Mouse (Mus musculus) ES-E14 (cell line): ENCODE measurements around the gene Rnf111. TPM values are rescaled to one million over a fixed set of nuclear protein-coding genes. Genes with fewer than 3 reads are reported as not detected.
"Not testable (repeated sequence)": the region's sequence is repeated elsewhere in the genome, so short reads cannot be mapped to it uniquely, and the experiment has no call there.

ENCODE experiments used
- DNase-seq: peaks from one replicate; pipeline ENCODE4 v3.0.0-alpha.2; 2013; ENCODE audit warnings: low read depth, low spot score
- H3K27ac ChIP-seq: 2 replicates; pipeline ENCODE4 v1.5.1; 2012; ENCODE audit warnings: low read depth, mild to moderate bottlenecking, low read length, moderate library complexity, mixed read lengths; ENCODE audit not compliant: poor library complexity, insufficient read depth, severe bottlenecking
- H3K36me3 ChIP-seq: 2 replicates; pipeline ENCODE4 v1.6.1; 2012; ENCODE audit warnings: mild to moderate bottlenecking, low read length, moderate library complexity, mixed read lengths; ENCODE audit not compliant: control insufficient read depth, poor library complexity, insufficient read depth, severe bottlenecking
- H3K4me1 ChIP-seq, 2 experiments: fragments of 150-350 bp in 1 of 2; sonication (generic) in 1 of 2; 2 replicates each; pipeline ENCODE4 v1.6.1; 2012; ENCODE audit warnings: low read length in 2 of 2, mild to moderate bottlenecking in 1 of 2, mixed read lengths in 1 of 2; ENCODE audit not compliant: control insufficient read depth in 2 of 2, insufficient read depth in 2 of 2, poor library complexity in 1 of 2
- H3K4me3 ChIP-seq, 2 experiments: fragments of 150-350 bp in 1 of 2; sonication (generic) in 1 of 2; 2 replicates each; pipeline ENCODE4 v1.5.1; 2012; ENCODE audit warnings: low read length in 2 of 2, low read depth in 1 of 2, mild to moderate bottlenecking in 1 of 2, mixed read lengths in 1 of 2; ENCODE audit not compliant: insufficient read depth in 1 of 2, poor library complexity in 1 of 2, severe bottlenecking in 1 of 2
- H3K9ac ChIP-seq: 2 replicates; pipeline ENCODE4 v1.6.1; 2012; ENCODE audit warnings: low read depth, mild to moderate bottlenecking, low read length, mixed read lengths; ENCODE audit not compliant: poor library complexity, insufficient read depth, severe bottlenecking
- H3K9me3 ChIP-seq: fragments of 150-350 bp; sonication (generic); 2 replicates; pipeline ENCODE4 v1.6.1; 2012; ENCODE audit warnings: low read depth, mild to moderate bottlenecking, low read length; ENCODE audit not compliant: control insufficient read depth, insufficient read depth
- CHD2 ChIP-seq: IDR thresholded peaks from 2 replicates; pipeline ENCODE4 v1.6.1; 2014; ENCODE audit warnings: mild to moderate bottlenecking, low read depth, low read length, inconsistent platforms
- HCFC1 ChIP-seq: IDR thresholded peaks from 2 replicates; pipeline ENCODE4 v1.6.1; 2012; ENCODE audit warnings: low read length, inconsistent platforms, borderline replicate concordance; ENCODE audit not compliant: insufficient read depth
- MAFK ChIP-seq: IDR thresholded peaks from 2 replicates; pipeline ENCODE4 v1.6.1; 2014; ENCODE audit warnings: mild to moderate bottlenecking, low read depth, low read length, inconsistent platforms; ENCODE audit not compliant: insufficient read depth
- ZC3H11A ChIP-seq: IDR thresholded peaks from 2 replicates; pipeline ENCODE4 v1.6.1; 2012; ENCODE audit warnings: low read depth, mild to moderate bottlenecking, inconsistent platforms, low read length, borderline replicate concordance
- ZNF384 ChIP-seq: IDR thresholded peaks from 2 replicates; pipeline ENCODE4 v1.6.1; 2012; ENCODE audit warnings: low read depth, low read length, inconsistent platforms
- in situ Hi-C, 2 experiments: fragments of 600-800 bp; cut with MboI; formaldehyde crosslinking; loops; one replicate each; pipeline ENCODE4 v1.15.1; 2025; ENCODE audit warnings: low sequenced_read_pairs in 2 of 2, inconsistent platforms in 1 of 2; ENCODE audit not compliant: unreplicated experiment in 2 of 2
- total RNA-seq: library from RNA; depleted of rRNA; stranded (reverse); fragments of 300-350 nt; gene quantifications from 2 replicates; pipeline ENCODE4 v1.2.3, GENCODE M21; 2012

The Rnf111 gene
- total RNA-seq, 1 experiment = 24.3 TPM

- no peak for DNase-seq
- in situ Hi-C loops = no loop called here
- TF ChIP-seq HCFC1 (no peak), ZNF384 (no peak), ZC3H11A (no peak)
These were observed 21.7 kb downstream of the Rnf111 start for GRCm38 (mm10) chr9:70481872-70482271.

DNA sequence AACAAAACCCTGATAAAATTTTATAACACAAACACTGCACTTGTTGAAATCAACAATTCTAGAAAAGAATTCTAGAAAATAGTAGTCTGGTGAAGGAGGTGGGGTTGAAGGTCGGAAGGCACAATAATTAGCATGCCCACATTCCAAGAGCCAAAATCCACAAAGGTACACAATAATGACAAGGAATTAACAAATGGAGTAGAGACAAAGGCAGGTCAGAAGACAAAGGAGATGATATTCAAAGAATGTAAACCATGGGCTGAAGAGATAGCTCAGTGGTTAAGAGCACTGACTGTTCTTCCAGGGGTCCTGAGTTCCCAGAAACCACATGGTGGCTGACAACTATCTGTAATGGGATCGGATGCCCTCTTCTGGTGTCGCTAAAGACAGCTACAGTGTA lies 26.3 kb downstream of the Rnf111 start:
- no peak overlapping the region for H3K9ac ChIP-seq
- no peak overlapping the region for H3K4me3 ChIP-seq
- peaks cover 6% of the 10 kb centered on the region for H3K36me3 ChIP-seq
- no peaks in the 10 kb centered on the region for H3K9me3 ChIP-seq
- TF ChIP-seq ZNF384 = no peak
- TF ChIP-seq ZC3H11A = no peak
- no peak for TF ChIP-seq CHD2
- TF ChIP-seq MAFK = no peak
- no peak for TF ChIP-seq HCFC1
- peak overlapping the region; percentile 68; the same call in 1 of the 2 replicates for H3K27ac ChIP-seq
- peaks cover 3 to 9% of the 10 kb centered on the region in 2 experiments; a peak in 3 of 4 replicates for H3K4me1 ChIP-seq
- peak; percentile 60 for DNase-seq
- in situ Hi-C loops = no loop called here

More at GRCm38 (mm10) chr9:70481872-70482271, 21.7 kb downstream of the Rnf111 start:
- Histone ChIP-seq H3K4me1 (peaks cover 13 to 20% of the 10 kb centered on the region in 2 experiments), H3K9ac (no peak overlapping the region), H3K36me3 (peaks cover 2% of the 10 kb centered on the region; the same call in 1 of the 2 replicates), H3K27ac (no peak overlapping the region), H3K9me3 (no peaks in the 10 kb centered on the region), H3K4me3 (no peak overlapping the region)

- Histone ChIP-seq H3K36me3 (peaks cover 4% of the 10 kb centered on the region), H3K27ac (peak overlapping the region; percentile 3; the same call in 1 of the 2 replicates), H3K9me3 (no peaks in the 10 kb centered on the region), H3K4me1 (peaks cover 3 to 9% of the 10 kb centered on the region in 2 experiments; a peak in 3 of 4 replicates), H3K4me3 (no peak overlapping the region), H3K9ac (no peak overlapping the region)
- TF ChIP-seq MAFK = no peak
- TF ChIP-seq ZC3H11A = no peak
- no peak for TF ChIP-seq HCFC1
- TF ChIP-seq ZNF384 = no peak
- no peak for TF ChIP-seq CHD2
- DNase-seq = no peak
- in situ Hi-C loops = no loop called here
These were observed 27.7 kb downstream of the Rnf111 start for GRCm38 (mm10) chr9:70475777-70476270.

DNA sequence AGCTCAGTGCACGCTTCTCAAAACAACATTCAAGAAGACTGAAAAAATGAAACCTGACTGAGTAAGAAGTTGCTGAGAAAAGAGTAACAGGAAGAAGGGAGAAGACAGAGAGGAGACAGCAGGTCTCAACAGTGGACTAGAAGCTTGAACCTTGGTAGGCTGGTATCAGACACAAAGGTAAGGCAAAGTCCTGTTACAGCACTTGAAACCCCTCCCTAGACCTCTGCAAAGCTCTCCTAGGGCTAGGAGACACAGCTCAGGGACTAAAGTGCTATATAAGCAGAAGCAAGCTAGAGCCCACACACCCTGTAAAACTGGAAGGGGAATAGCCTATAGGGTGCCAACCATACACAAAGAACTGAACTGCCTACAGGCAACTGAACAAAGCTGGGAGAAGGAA lies 30.1 kb downstream of the Rnf111 start:
- H3K36me3 ChIP-seq = peaks cover 4% of the 10 kb centered on the region
- no peak overlapping the region for H3K9ac ChIP-seq
- H3K9me3 ChIP-seq = no peaks in the 10 kb centered on the region
- TF ChIP-seq MAFK = no peak
- no peak for TF ChIP-seq ZNF384
- TF ChIP-seq HCFC1 = no peak
- TF ChIP-seq ZC3H11A = no peak
- TF ChIP-seq CHD2 = no peak
- no peak overlapping the region for H3K27ac ChIP-seq
- peaks cover 3 to 9% of the 10 kb centered on the region in 2 experiments; a peak in 3 of 4 replicates for H3K4me1 ChIP-seq
- no peak overlapping the region for H3K4me3 ChIP-seq
- DNase-seq = no peak
- in situ Hi-C loops = no loop called here

GRCm38 (mm10) chr9:70463091-70463490 lies 40.4 kb downstream of the Rnf111 start:
- in situ Hi-C loops, H3K27ac ChIP-seq, H3K9me3 ChIP-seq, DNase-seq, H3K36me3 ChIP-seq, H3K9ac ChIP-seq, H3K4me3 ChIP-seq, H3K4me1 ChIP-seq: not testable (repeated sequence)
